Mouse (Mus musculus) olfactory bulb, adult 2 months (tissue): ENCODE measurements around the gene Dnajb6. TPM values are rescaled to one million over a fixed set of nuclear protein-coding genes. Genes with fewer than 3 reads are reported as not detected.
"Not testable (repeated sequence)": the region's sequence is repeated elsewhere in the genome, so short reads cannot be mapped to it uniquely, and the experiment has no call there.

Experiments
- H3K27ac ChIP-seq: fragments of 200-500 bp; 2 replicates; pipeline ENCODE4 v1.5.1; 2012; ENCODE audit warnings: low read depth, low read length; ENCODE audit not compliant: insufficient read depth
- H3K4me1 ChIP-seq: fragments of 200-500 bp; 2 replicates; pipeline ENCODE4 v1.6.1; 2012; ENCODE audit warnings: low read length; ENCODE audit not compliant: control insufficient read depth, insufficient read depth
- H3K4me3 ChIP-seq: fragments of 200-500 bp; 2 replicates; pipeline ENCODE4 v1.5.1; 2012; ENCODE audit warnings: mild to moderate bottlenecking, low read depth, low read length, moderate library complexity; ENCODE audit not compliant: insufficient read depth
- CTCF ChIP-seq: fragments of 200-500 bp; IDR thresholded peaks from 2 replicates; pipeline ENCODE4 v1.5.1; 2012; ENCODE audit warnings: low read depth, mild to moderate bottlenecking, low read length, moderate library complexity; ENCODE audit not compliant: insufficient read depth
- POLR2A ChIP-seq: fragments of 200-500 bp; IDR thresholded peaks from 2 replicates; pipeline ENCODE4 v1.6.1; 2012; ENCODE audit warnings: mild to moderate bottlenecking, low read depth, low read length, moderate library complexity; ENCODE audit not compliant: insufficient read depth
- WGBS: fragments of 180-500 bp; shearing (Covaris S2); methylation state at CpG from one replicate; pipeline ENCODE4 v1.1.7; 2018; 5-methylcytosine and 5-hydroxymethylcytosine counted together
- polyA plus RNA-seq: library from polyadenylated mRNA; stranded (reverse); fragments of >200 nt; gene quantifications from 2 replicates; pipeline ENCODE4 v1.2.4, GENCODE M21; 2012; ENCODE audit warnings: low replicate concordance; ENCODE audit not compliant: missing spikeins, insufficient read depth, insufficient read length

The Dnajb6 gene
- polyA plus RNA-seq, 1 experiment, result 484 TPM

DNA sequence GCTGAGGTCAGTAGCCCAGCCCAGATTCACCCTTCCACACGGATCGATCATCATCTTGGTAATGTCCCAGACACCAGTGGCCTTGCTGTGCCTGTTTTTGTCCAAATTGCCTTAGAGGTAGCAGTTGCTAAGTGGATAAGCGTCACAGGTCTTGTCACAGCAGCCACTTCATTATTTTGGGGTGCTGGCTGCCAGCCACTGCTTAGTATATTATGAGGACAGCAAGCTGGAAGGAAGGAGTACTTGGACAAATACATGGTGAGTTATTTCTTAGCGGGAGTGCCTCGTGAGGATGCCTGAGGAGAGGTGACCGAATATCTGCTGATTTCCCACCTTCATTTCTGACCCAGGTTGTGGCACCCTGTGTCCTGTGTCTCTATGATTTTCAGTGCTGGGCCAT is 42.5 kb downstream of the Dnajb6 start:
- 82% methylated on average over 6 of the region's 6 CpGs for WGBS
- H3K27ac ChIP-seq, result no peak overlapping the region
- H3K4me1 ChIP-seq, result peaks cover 2% of the 10 kb centered on the region; the same call in 1 of the 2 replicates
- TF ChIP-seq POLR2A (no peak), CTCF (no peak)
- H3K4me3 ChIP-seq, result no peak overlapping the region

DNA sequence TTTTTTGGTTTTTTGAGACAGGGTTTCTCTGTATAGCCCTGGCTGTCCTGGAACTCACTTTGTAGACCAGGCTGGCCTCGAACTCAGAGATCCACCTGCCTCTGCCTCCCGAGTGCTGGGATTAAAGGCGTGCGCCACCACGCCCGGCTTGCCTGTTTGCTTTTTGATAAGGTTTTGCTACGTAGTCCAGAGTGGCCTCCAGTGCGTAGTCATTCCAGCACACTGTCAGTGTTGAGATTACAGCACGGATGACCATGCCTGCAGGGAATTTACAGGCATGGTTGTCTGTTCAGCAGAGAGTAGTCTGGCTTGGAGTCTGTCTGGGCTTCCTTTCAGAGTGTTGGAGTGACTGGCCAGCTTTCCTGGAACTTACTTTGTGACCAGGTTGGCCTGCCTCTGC is 44.2 kb downstream of the Dnajb6 start:
- WGBS, result 98% methylated on average over 9 of the region's 9 CpGs

DNA sequence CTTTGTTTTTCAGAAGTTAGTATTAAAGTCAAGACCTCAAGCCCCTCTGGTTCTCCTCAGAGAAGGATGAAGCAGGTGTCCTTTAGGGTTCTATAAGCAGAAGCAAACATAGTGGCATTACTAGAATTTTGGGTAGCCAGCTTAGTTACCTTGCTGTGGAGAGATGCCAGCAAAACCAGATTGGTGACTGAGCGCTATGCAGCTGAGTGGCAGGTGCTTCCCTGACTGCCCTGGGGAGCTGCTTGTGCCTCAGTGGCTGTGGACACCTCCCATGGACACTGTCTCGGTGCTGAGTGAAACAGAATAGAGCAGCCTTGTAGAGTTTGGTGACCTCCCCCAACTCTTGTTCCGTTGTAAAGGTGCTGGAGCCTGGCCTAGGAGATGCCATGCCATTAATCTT is 46.8 kb downstream of the Dnajb6 start:
- TF ChIP-seq POLR2A, result no peak
- TF ChIP-seq CTCF, result no peak
- Histone ChIP-seq H3K4me3 (no peak overlapping the region), H3K27ac (no peak overlapping the region), H3K4me1 (peaks cover 7% of the 10 kb centered on the region; the same call in 1 of the 2 replicates)
- 97% methylated on average over 3 of the region's 3 CpGs for WGBS

More for the DNA sequence above, 44.2 kb downstream of the Dnajb6 start:
- not testable (repeated sequence) for H3K4me3 ChIP-seq, H3K4me1 ChIP-seq, H3K27ac ChIP-seq

DNA sequence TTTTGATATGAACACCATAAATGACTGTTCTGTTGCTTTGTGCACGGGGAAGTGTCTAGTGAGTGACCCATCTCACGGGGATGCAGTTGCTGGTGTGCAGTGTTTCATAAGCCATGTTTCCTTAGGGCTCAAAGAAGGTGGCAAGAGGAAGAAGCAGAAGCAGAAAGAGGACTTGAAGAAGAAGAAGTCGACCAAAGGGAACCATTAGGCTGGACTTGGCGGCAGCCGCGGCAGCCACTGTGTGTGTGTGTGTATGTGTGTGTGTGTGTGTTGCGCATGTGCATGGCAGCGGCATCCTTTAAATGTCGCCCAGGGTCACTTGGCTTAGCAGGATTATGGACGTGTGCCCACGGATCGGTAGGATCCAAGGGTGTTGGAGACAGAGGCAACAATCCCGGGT is 49.4 kb downstream of the Dnajb6 start:
- 89% methylated on average over 12 of the region's 13 CpGs for WGBS
- not testable (repeated sequence) for H3K4me3 ChIP-seq, H3K27ac ChIP-seq, H3K4me1 ChIP-seq

DNA sequence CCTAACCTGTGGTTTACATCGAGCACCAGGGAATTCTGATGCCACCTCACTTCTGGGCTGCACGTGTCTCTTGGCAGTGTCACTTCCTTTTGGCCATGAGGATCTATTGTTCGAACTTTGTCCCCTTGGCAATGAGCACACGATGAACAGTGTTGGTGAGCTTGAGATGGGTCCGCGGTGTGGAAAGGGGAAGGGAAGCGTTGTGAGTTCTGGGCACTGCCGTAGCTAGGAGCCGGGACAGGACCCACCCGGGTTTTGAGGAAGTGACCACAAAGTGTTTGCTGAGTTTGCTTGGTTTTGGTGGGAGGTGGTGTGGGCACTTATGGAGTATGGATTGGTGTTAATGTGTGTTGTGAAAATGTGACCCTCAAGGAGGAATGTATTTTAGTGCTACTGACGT is 50.5 kb downstream of the Dnajb6 start:
- H3K4me3 ChIP-seq, H3K27ac ChIP-seq, H3K4me1 ChIP-seq: not testable (repeated sequence)
- 96% methylated on average over 1 of the region's 11 CpGs for WGBS

DNA sequence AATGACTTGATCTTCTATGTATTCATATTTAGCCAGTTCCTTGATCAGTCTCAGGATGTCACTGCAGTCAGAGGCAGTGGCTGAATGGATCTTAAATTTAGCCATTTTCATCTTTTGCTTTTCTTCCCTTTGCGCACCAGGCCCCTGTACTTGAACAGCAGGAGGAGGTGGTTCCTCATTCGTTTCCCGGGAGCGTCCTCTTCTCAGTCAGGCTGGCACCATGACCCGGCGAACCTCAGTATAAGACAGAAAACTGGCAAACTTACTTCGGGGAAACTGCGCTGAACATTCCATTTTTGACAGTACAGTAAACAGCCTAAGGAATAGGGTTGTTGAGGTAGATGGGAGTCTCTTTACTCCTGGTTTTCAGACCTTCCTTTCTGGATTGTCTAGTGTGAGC is 59.4 kb downstream of the Dnajb6 start:
- not testable (repeated sequence) for H3K27ac ChIP-seq, H3K4me3 ChIP-seq, H3K4me1 ChIP-seq
- WGBS, result 88% methylated on average over 8 of the region's 8 CpGs

GRCm38 (mm10) chr5:29808940-29809339 is 73.5 kb downstream of the Dnajb6 start:
- TF ChIP-seq CTCF (no peak), POLR2A (no peak)
- Histone ChIP-seq H3K27ac (no peak overlapping the region), H3K4me1 (no peaks in the 10 kb centered on the region), H3K4me3 (no peak overlapping the region)
- 100% methylated on average over 1 of the region's 1 CpGs for WGBS

DNA sequence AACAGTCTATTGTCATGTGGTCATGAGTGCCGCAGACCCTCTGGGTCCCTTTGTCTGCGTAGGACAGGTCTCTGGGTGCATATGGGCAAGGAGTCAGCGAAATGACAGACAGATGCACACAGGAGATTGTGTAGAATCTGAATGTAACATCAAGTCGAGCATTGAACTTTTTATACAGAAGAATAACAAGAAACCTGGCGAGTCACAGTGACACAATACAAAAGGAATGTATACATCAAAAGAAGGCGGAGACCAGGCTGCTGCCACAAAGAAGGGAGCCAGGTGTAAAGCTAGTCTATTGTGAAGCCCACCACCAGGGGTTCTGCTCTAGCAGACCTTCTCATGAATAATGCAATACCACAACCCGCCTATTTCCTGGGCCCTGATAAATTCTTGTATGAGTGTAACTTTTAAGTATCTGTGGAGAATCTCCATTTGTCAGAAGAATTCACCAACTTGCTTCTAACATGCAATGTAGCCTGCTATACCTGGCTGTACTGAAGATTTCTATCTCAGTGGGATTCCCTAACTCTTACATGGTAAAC is 76.0 kb downstream of the Dnajb6 start:
- 75% methylated on average over 7 of the region's 7 CpGs for WGBS

DNA sequence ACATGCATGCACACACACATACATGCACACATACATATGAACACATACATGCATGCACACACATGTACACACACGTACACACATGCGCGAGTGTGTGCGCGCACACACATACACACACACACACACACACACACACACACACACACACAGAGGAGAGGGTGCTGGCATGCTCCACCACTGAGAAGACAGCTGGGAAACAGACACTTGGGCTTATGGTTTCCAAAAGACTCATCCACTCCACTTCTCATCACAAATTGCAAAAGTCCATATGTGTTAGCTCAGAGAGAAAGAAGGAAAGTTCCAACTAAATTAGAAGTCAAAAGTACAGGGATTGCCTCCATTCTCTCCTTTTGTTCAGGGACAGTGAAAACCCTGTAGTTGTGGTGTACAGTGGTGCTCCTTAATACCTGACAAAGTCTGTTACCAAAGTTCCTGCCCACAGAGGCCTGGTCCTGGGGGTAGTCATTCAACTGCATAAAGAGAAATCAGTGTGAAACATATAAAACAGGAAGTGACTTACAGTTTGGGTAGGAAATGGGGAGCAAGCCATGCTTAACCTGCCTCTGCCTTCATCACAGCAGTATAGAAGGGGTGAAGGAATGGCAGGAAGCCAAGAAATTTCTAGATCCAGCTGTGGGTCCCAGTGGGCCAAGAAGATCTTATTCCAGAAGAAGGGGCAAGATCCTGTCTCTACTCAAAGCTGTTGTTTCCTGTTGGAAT is 81.2 kb downstream of the Dnajb6 start:
- 98% methylated on average over 5 of the region's 5 CpGs for WGBS
- H3K27ac ChIP-seq, result no peak overlapping the region
- no peak for TF ChIP-seq POLR2A
- no peak for TF ChIP-seq CTCF

More for the DNA sequence above, 76.0 kb downstream of the Dnajb6 start:
- H3K27ac ChIP-seq, H3K4me3 ChIP-seq, H3K4me1 ChIP-seq: not testable (repeated sequence)

DNA sequence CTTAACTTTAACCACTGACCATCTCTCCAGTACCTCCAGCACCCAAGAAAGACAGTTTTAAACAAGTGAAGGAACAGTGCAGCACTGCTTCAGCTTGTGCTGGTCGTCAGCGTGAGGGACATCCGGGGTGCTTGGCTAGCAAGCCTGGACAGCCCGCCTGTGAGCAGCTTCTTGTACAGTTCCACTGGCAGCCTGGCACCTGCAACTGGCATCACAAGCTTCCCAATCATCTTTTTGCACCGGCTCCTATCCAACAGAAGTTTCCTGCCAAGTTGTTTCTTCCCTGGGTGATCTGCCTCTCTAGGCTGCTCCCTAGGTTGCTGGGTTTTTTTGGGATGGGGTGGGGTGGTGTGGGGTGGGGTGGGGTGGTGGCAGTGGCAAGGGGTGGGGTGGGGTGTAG is 81.9 kb downstream of the Dnajb6 start:
- Histone ChIP-seq H3K4me1 (no peaks in the 10 kb centered on the region), H3K27ac (no peak overlapping the region), H3K4me3 (no peak overlapping the region)
- TF ChIP-seq POLR2A (no peak), CTCF (no peak)
- 44% methylated on average over 5 of the region's 5 CpGs for WGBS

More for the DNA sequence above, 81.2 kb downstream of the Dnajb6 start:
- Histone ChIP-seq H3K4me1 (no peaks in the 10 kb centered on the region), H3K4me3 (no peak overlapping the region)
